Mouse (Mus musculus) cortical plate, adult 2 months (tissue): Measurements from ENCODE around the gene Stox2.

Source experiments
- CTCF ChIP-seq: fragments of 200-500 bp; IDR thresholded peaks from 2 replicates; pipeline ENCODE4 v1.5.1; 2011; ENCODE audit warnings: mild to moderate bottlenecking, control low read depth, low read length; ENCODE audit not compliant: insufficient read depth; ENCODE audit errors: extremely low read depth
- POLR2A ChIP-seq: fragments of 200-500 bp; IDR thresholded peaks from 2 replicates; pipeline ENCODE4 v1.6.1; 2011; ENCODE audit warnings: mild to moderate bottlenecking, low read length, control low read depth; ENCODE audit not compliant: insufficient read depth; ENCODE audit errors: extremely low read depth

DNA sequence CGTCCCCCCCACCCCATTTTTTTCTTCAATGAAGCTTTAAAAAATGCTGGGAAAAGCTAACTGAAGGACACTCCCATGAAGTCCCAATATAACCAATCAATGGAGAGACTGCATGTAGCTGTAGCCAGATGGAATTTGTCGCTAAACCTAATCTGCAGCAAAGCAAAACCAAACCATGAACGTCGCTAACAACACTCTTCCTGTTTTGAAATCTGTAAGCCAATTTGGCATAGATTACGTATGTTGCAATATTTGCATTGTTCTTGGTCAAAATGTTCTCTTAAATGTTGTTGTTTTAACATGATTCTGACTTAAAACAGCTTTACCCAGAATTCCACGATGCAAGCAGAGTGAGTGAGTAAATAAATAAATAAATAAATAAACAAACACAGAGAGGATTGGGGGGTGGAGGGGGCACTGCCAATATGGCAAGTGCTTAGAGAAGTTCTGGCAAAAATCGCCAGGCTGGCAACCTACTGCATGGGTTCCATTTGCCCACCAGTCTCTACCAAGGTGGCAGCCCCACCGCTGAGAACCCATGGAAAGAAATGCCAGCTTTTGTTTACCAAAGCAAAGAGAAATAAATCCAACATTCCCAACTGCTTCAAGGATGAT lies 203.0 kb downstream of the Stox2 start:
- TF ChIP-seq CTCF (no peak), POLR2A (no peak)
